9 mouse cellular contexts compared by ENCODE assay signal in genomic region chr17:25879261-25879660, GRCm38 (mm10). TPM values are rescaled to one million over a fixed set of nuclear protein-coding genes. Genes with fewer than 3 reads are reported as not detected.
DNase-seq lines count a peak whose midpoint lies in the region; ATAC-seq and TF ChIP-seq lines count a peak whose summit lies in the region.
"Had no signal": no experiment of that assay in that cellular context is flagged by ENCODE, and none has a peak within 500 bp of the region (broad histone marks: within the 10 kb centered on the region; RNA-seq: fewer than 3 reads in every experiment).

No protein-coding gene starts in this region.

- TF ChIP-seq POLR2A in kidney, adult 2 months (IDR thresholded peaks at IDR 0.05; ENCODE audit: low read depth, low read length): no peak
- TF ChIP-seq POLR2A in ES-Bruce4 (IDR thresholded peaks at IDR 0.05; ENCODE audit: insufficient read depth, low read length): no peak

- H3K36me3 ChIP-seq in kidney, adult 2 months (ENCODE audit: control insufficient read depth, insufficient read depth, low read length): no peaks in the 10 kb centered on the region
- H3K36me3 ChIP-seq in kidney, embryonic 15.5 days: peaks cover 46% of the 10 kb centered on the region
- 0 out of 2 replicates have a peak, but pooled peaks cover under 1% of the 10 kb centered on the region for H3K36me3 ChIP-seq in ES-Bruce4 (ENCODE audit: control insufficient read depth, insufficient read depth, low read length, poor library complexity, severe bottlenecking)
- H3K36me3 ChIP-seq in intestine, embryonic 15.5 days: peaks cover 23% of the 10 kb centered on the region

- no peaks in the 10 kb centered on the region for H3K9me3 ChIP-seq in kidney, embryonic 15.5 days (replicated peaks)
- no peaks in the 10 kb centered on the region for H3K9me3 ChIP-seq in ES-Bruce4 (replicated peaks; ENCODE audit: control insufficient read depth, insufficient read depth, low read length, poor library complexity, severe bottlenecking)
- H3K9me3 ChIP-seq in intestine, embryonic 15.5 days: no peaks in the 10 kb centered on the region
- H3K9me3 ChIP-seq: megakaryocyte, embryonic 14.5 days had no signal

- DNase-seq in kidney, adult 2 months: peak; percentile 82
- DNase-seq in adipocyte (ENCODE audit: low spot score): peak; percentile 52
- DNase-seq in kidney, postnatal 4 days: peak; percentile 68 to 72
- no peak for DNase-seq in B cell, adult 2 months
- no peak for DNase-seq in heart, postnatal 25 days (ENCODE audit: low spot score)

- no peak overlapping the region for H3K27ac ChIP-seq in kidney, adult 2 months (ENCODE audit: insufficient read depth, low read depth, low read length)
- no peak overlapping the region for H3K27ac ChIP-seq in kidney, embryonic 15.5 days
- H3K27ac ChIP-seq in ES-Bruce4 (ENCODE audit: insufficient read depth, low read length): no peak overlapping the region
- no peak overlapping the region for H3K27ac ChIP-seq in intestine, embryonic 15.5 days

- no peak overlapping the region for H3K4me3 ChIP-seq in kidney, adult 2 months (ENCODE audit: insufficient read depth, low read depth, low read length)
- H3K4me3 ChIP-seq in kidney, embryonic 15.5 days (replicated peaks): no peak overlapping the region
- no peak overlapping the region for H3K4me3 ChIP-seq in ES-Bruce4 (ENCODE audit: low read depth, low read length)
- H3K4me3 ChIP-seq in intestine, embryonic 15.5 days (replicated peaks): no peak overlapping the region
- H3K4me3 ChIP-seq: megakaryocyte, embryonic 14.5 days had no signal

- H3K9ac ChIP-seq in kidney, embryonic 15.5 days: no peak overlapping the region
- no peak overlapping the region for H3K9ac ChIP-seq in ES-Bruce4 (ENCODE audit: low read depth, poor library complexity, severe bottlenecking)
- H3K9ac ChIP-seq in intestine, embryonic 15.5 days: no peak overlapping the region

- WGBS in kidney, adult 2 months: 42% methylated on average over 4 of the region's 4 CpGs
- 48% methylated on average over 4 of the region's 4 CpGs for WGBS in kidney, embryonic 15.5 days
- 59% methylated on average over 4 of the region's 4 CpGs for WGBS in intestine, embryonic 15.5 days

- intact Hi-C loops in heart, postnatal 25 days (cut with DNase I): no loop called here

- TF ChIP-seq CTCF in kidney, adult 2 months (conservative IDR thresholded peaks at IDR 0.05; ENCODE audit: insufficient read depth, insufficient read length, low read depth, low read length): peak; percentile 70
- peak; percentile 92 for TF ChIP-seq CTCF in ES-Bruce4 (IDR thresholded peaks at IDR 0.05; ENCODE audit: low read depth, low read length)

- no peaks in the 10 kb centered on the region for H3K27me3 ChIP-seq in kidney, adult 2 months (replicated peaks; ENCODE audit: control insufficient read depth, insufficient read depth, low read length)
- H3K27me3 ChIP-seq in kidney, embryonic 15.5 days: no peaks in the 10 kb centered on the region
- H3K27me3 ChIP-seq in ES-Bruce4 (ENCODE audit: control insufficient read depth, insufficient read depth, low read length, poor library complexity, severe bottlenecking): no peaks in the 10 kb centered on the region
- no peaks in the 10 kb centered on the region for H3K27me3 ChIP-seq in intestine, embryonic 15.5 days (replicated peaks)
- H3K27me3 ChIP-seq: megakaryocyte, embryonic 14.5 days had no signal

- no peak for TF ChIP-seq EP300 in ES-Bruce4 (IDR thresholded peaks at IDR 0.05; ENCODE audit: insufficient read depth, low read depth, low read length)

- ATAC-seq in kidney, embryonic 15.5 days (replicated peaks; ENCODE audit: low FRiP score): no peak
- ATAC-seq in intestine, embryonic 15.5 days: no peak

- H3K4me2 ChIP-seq in kidney, embryonic 15.5 days: no peak overlapping the region
- H3K4me2 ChIP-seq in intestine, embryonic 15.5 days (replicated peaks): no peak overlapping the region

- peaks cover 27% of the 10 kb centered on the region; the same call in 1 of the 2 replicates for H3K4me1 ChIP-seq in kidney, adult 2 months (ENCODE audit: control insufficient read depth, insufficient read depth, low read length)
- H3K4me1 ChIP-seq in kidney, embryonic 15.5 days: peaks cover 45% of the 10 kb centered on the region
- H3K4me1 ChIP-seq in ES-Bruce4 (ENCODE audit: control insufficient read depth, insufficient read depth, low read length): peaks cover 11% of the 10 kb centered on the region
- peaks cover 21% of the 10 kb centered on the region for H3K4me1 ChIP-seq in intestine, embryonic 15.5 days (replicated peaks)

RNA-seq across cellular contexts. Expression of gene Wfikkn1, which starts 1.4 kb away (rescaled TPM):
- polyA plus RNA-seq in kidney, adult 2 months (2012; rRNA removed): 0.31 and 0.42 TPM in 2 replicates
- polyA plus RNA-seq in kidney, embryonic 15.5 days (2015; fragmentation: Nextera tagmentation; extraction: Ambion mirVana): 0.49 and 0.56 TPM in 2 replicates
- polyA plus RNA-seq in ES-Bruce4 (2011; ENCODE audit: insufficient read depth, insufficient read length, low read depth, missing spikeins): 0.37 and 0.69 TPM in 2 replicates
- total RNA-seq in heart, postnatal 25 days (2021): under 1 TPM; 0.45 to 0.75 TPM
- 0.29 and 0.36 TPM in 2 replicates for polyA plus RNA-seq in intestine, embryonic 15.5 days (2015; fragmentation: Nextera tagmentation; extraction: Ambion mirVana)

RNA-seq across cellular contexts. Expression of gene Mettl26, which starts 4.4 kb away (rescaled TPM):
- polyA plus RNA-seq in kidney, adult 2 months (2012; rRNA removed): 509 and 656 TPM in 2 replicates
- polyA plus RNA-seq in kidney, embryonic 15.5 days (2015; fragmentation: Nextera tagmentation; extraction: Ambion mirVana): 78.7 and 81.5 TPM in 2 replicates
- polyA plus RNA-seq in ES-Bruce4 (2011; ENCODE audit: insufficient read depth, insufficient read length, low read depth, missing spikeins): 27.9 and 32.6 TPM in 2 replicates
- 10 to 100 TPM; 13.6 to 14.4 TPM for total RNA-seq in heart, postnatal 25 days (2021)
- 53.5 and 67.8 TPM in 2 replicates for polyA plus RNA-seq in intestine, embryonic 15.5 days (2015; fragmentation: Nextera tagmentation; extraction: Ambion mirVana)

RNA-seq across cellular contexts. Expression of gene Mcrip2, which starts 10.7 kb away (rescaled TPM):
- 258 and 286 TPM in 2 replicates for polyA plus RNA-seq in kidney, adult 2 months (2012; rRNA removed)
- polyA plus RNA-seq in kidney, embryonic 15.5 days (2015; fragmentation: Nextera tagmentation; extraction: Ambion mirVana): 54.9 and 55.1 TPM in 2 replicates
- 6.1 and 8.3 TPM in 2 replicates for polyA plus RNA-seq in ES-Bruce4 (2011; ENCODE audit: insufficient read depth, insufficient read length, low read depth, missing spikeins)
- total RNA-seq in heart, postnatal 25 days (2021): 100 to 1,000 TPM; 261 to 270 TPM
- polyA plus RNA-seq in intestine, embryonic 15.5 days (2015; fragmentation: Nextera tagmentation; extraction: Ambion mirVana): 73.0 and 77.0 TPM in 2 replicates

RNA-seq across cellular contexts. Expression of gene Wdr90, which starts 18.0 kb away (rescaled TPM):
- polyA plus RNA-seq in kidney, adult 2 months (2012; rRNA removed): 23.8 and 25.5 TPM in 2 replicates
- 31.2 and 35.6 TPM in 2 replicates for polyA plus RNA-seq in kidney, embryonic 15.5 days (2015; fragmentation: Nextera tagmentation; extraction: Ambion mirVana)
- polyA plus RNA-seq in ES-Bruce4 (2011; ENCODE audit: insufficient read depth, insufficient read length, low read depth, missing spikeins): 10.5 and 11.6 TPM in 2 replicates
- total RNA-seq in heart, postnatal 25 days (2021): 1 to 10 TPM; 2.8 to 2.9 TPM
- 14.0 and 18.7 TPM in 2 replicates for polyA plus RNA-seq in intestine, embryonic 15.5 days (2015; fragmentation: Nextera tagmentation; extraction: Ambion mirVana)

RNA-seq across cellular contexts. Expression of gene Rhot2, which starts 34.6 kb away (rescaled TPM):
- polyA plus RNA-seq in kidney, adult 2 months (2012; rRNA removed): 133 and 147 TPM in 2 replicates
- 26.8 and 29.0 TPM in 2 replicates for polyA plus RNA-seq in kidney, embryonic 15.5 days (2015; fragmentation: Nextera tagmentation; extraction: Ambion mirVana)
- polyA plus RNA-seq in ES-Bruce4 (2011; ENCODE audit: insufficient read depth, insufficient read length, low read depth, missing spikeins): 23.6 and 29.8 TPM in 2 replicates
- total RNA-seq in heart, postnatal 25 days (2021): 100 to 1,000 TPM; 120 to 125 TPM
- 19.2 and 22.1 TPM in 2 replicates for polyA plus RNA-seq in intestine, embryonic 15.5 days (2015; fragmentation: Nextera tagmentation; extraction: Ambion mirVana)

Comparison
In these comparisons a context has a peak if more than half of its experiments do, and no peak if none do; other contexts are left out.
1. DNase-seq: peak in kidney, adult 2 months (single experiment), adipocyte (single experiment) and kidney, postnatal 4 days (2 of 2); none in B cell, adult 2 months (0 of 2) and heart, postnatal 25 days (single experiment).